Mouse (Mus musculus) forebrain, postnatal 0 days (tissue): Measurements from ENCODE around the gene Ngly1. TPM values are rescaled to one million over a fixed set of nuclear protein-coding genes. Genes with fewer than 3 reads are reported as not detected.
A peak's percentile ranks its signal among the peaks of the same experiment; 100 is the strongest.

Source experiments
- ATAC-seq: fragments of 200-750 bp; cut with Nextera tagmentation; 2 replicates; pipeline ENCODE4 v1.8.0; 2017; ENCODE audit warnings: mild to moderate bottlenecking, moderate library complexity
- DNase-seq: peaks from one replicate; pipeline ENCODE4 v3.0.0-alpha.2; 2015
- H3K27ac ChIP-seq: fragments of 300-500 bp; sonication (generic); 2 replicates; pipeline ENCODE4 v1.5.1; 2014; ENCODE audit warnings: low read depth, mild to moderate bottlenecking, antibody characterized with exemption, low read length, moderate library complexity, mixed read lengths
- H3K27me3 ChIP-seq: fragments of 300-500 bp; sonication (generic); 2 replicates; pipeline ENCODE4 v1.6.1; 2014; ENCODE audit warnings: mild to moderate bottlenecking, low read length, mixed read lengths; ENCODE audit not compliant: insufficient read depth
- H3K36me3 ChIP-seq: fragments of 300-500 bp; sonication (generic); 2 replicates; pipeline ENCODE4 v1.6.1; 2014; ENCODE audit warnings: mild to moderate bottlenecking, moderate library complexity; ENCODE audit not compliant: insufficient read depth
- H3K4me1 ChIP-seq: fragments of 300-500 bp; sonication (generic); 2 replicates; pipeline ENCODE4 v1.6.1; 2014; ENCODE audit warnings: antibody characterized with exemption; ENCODE audit not compliant: insufficient read depth
- H3K4me2 ChIP-seq: fragments of 300-500 bp; sonication (generic); 2 replicates; pipeline ENCODE4 v1.6.1; 2014; ENCODE audit warnings: low read depth, mild to moderate bottlenecking, moderate library complexity
- H3K4me3 ChIP-seq: fragments of 300-500 bp; sonication (generic); 2 replicates; pipeline ENCODE4 v1.5.1; 2014; ENCODE audit warnings: low read depth, low read length, mixed read lengths
- H3K9ac ChIP-seq: fragments of 300-500 bp; sonication (generic); 2 replicates; pipeline ENCODE4 v1.6.1; 2014; ENCODE audit warnings: mild to moderate bottlenecking
- H3K9me3 ChIP-seq: fragments of 300-500 bp; sonication (generic); 2 replicates; pipeline ENCODE4 v1.6.1; 2016; ENCODE audit warnings: low read length
- CTCF ChIP-seq: sonication (generic); IDR thresholded peaks from 2 replicates; pipeline ENCODE4 v1.5.1; 2016; ENCODE audit warnings: antibody characterized with exemption, control low read depth, low read depth
- WGBS: fragments of 180-500 bp; shearing (Covaris S2); extraction: QIAGEN DNeasy Blood & Tissue Kit; methylation state at CpG from one replicate; pipeline ENCODE4 v1.1.7; 2014; 5-methylcytosine and 5-hydroxymethylcytosine counted together
- polyA plus RNA-seq: library from polyadenylated mRNA; unstranded; fragments of >200 nt; fragmentation: Nextera tagmentation; extraction: Ambion mirVana; gene quantifications from 2 replicates; pipeline ENCODE4 v1.2.1, GENCODE M21; 2015
- total RNA-seq: library from RNA; depleted of rRNA; stranded (reverse); fragments of >200 nt; gene quantifications from 2 replicates; pipeline ENCODE4 v1.2.3, GENCODE M21; 2014; rRNA removed

The Ngly1 gene
- total and polyA plus RNA-seq, 2 experiments from 2014 or later, result 22.9 to 25.6 TPM

GRCm38 (mm10) chr14:16347505-16347904 lies 98.4 kb downstream of the Ngly1 start:
- Histone ChIP-seq H3K9ac (no peak overlapping the region), H3K36me3 (no peaks in the 10 kb centered on the region), H3K9me3 (no peaks in the 10 kb centered on the region), H3K27ac (no peak overlapping the region), H3K4me1 (no peaks in the 10 kb centered on the region), H3K4me3 (no peak overlapping the region), H3K27me3 (no peaks in the 10 kb centered on the region), H3K4me2 (no peak overlapping the region)
- peak; percentile 42; the same call in 1 of the 2 replicates for ATAC-seq
- 72% methylated on average over 9 of the region's 9 CpGs for WGBS
- DNase-seq, result no peak
- TF ChIP-seq CTCF, result no peak

DNA sequence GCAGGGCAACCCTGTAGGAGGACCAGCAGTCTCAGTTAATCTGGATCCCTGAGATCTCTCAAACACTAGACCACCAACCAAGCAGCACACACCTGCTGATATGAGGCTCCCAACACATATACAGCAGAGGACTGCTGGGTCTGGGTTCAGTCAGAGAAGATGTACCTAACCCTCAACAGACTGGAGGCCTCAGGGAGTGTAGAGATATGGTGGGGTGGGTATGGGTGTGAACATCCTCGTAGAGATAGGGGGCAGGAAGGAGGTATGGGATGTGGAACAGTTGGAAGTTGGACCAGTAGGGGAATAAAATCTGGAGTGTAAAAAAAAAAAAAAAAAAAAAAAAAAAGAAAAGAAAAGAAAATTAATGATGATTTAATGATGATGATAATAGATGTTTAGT lies 110.6 kb downstream of the Ngly1 start:
- no peak for ATAC-seq
- H3K4me2 ChIP-seq, result no peak overlapping the region
- H3K4me1 ChIP-seq, result no peaks in the 10 kb centered on the region
- WGBS, result 67% methylated on average over 1 of the region's 1 CpGs
- H3K4me3 ChIP-seq, result no peak overlapping the region
- H3K9ac ChIP-seq, result no peak overlapping the region
- H3K9me3 ChIP-seq, result no peaks in the 10 kb centered on the region
- H3K27me3 ChIP-seq, result no peaks in the 10 kb centered on the region
- H3K36me3 ChIP-seq, result no peaks in the 10 kb centered on the region
- DNase-seq, result no peak
- no peak for TF ChIP-seq CTCF
- no peak overlapping the region for H3K27ac ChIP-seq

Other genes starting within 250 kb of the Ngly1 start
- gene Oxsm, start 528 bp downstream of the Ngly1 start, total RNA-seq, result 4.2 and 4.3 TPM in 2 replicates
- gene Oxsm, start 528 bp downstream of the Ngly1 start, polyA plus RNA-seq, result 0.84 and 1.2 TPM in 2 replicates
- gene Top2b, start 115.9 kb downstream of the Ngly1 start, total RNA-seq, result 173 and 198 TPM in 2 replicates
- 45.0 and 52.8 TPM in 2 replicates for gene Top2b, start 115.9 kb downstream of the Ngly1 start, polyA plus RNA-seq